Mouse (Mus musculus): ENCODE results near the gene Fam3a. TPM values are rescaled to one million over a fixed set of nuclear protein-coding genes. Genes with fewer than 3 reads are reported as not detected.
"Not testable (repeated sequence)": the region's sequence is repeated elsewhere in the genome, so short reads cannot be mapped to it uniquely, and the experiment has no call there.

Gene Fam3a
- polyA plus RNA-seq, 1 experiment from 2014 or later, result 37.5 TPM

- H3K9ac ChIP-seq, result no peak overlapping the region
- no peak for ATAC-seq (ENCODE audit: low FRiP score, low read depth)
- no peak overlapping the region for H3K4me3 ChIP-seq
These were observed 4.9 kb downstream of the Fam3a start for GRCm38 (mm10) chrX:74388153-74388552.

DNA sequence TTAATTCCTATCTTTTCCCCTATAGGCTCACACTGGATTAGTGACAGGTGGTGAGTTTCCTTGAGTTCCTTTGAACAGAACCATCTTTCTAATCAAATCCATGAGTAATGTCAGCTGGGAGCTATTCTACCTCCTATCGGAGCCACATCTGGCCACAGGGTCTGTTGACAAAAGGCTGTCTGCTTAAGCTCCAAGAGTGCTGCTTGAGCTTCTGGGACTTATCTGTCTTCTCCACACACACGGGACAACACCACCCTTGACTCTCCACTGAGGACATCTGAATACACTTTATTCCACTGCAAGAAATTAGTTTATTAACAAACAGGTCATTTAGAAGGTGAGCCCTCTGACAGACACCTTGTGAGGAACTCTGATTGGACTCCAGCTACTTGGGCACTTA lies 8.6 kb downstream of the Fam3a start:
- no peak overlapping the region for H3K4me2 ChIP-seq
- no peaks in the 10 kb centered on the region for H3K4me1 ChIP-seq (replicated peaks)
- no peaks in the 10 kb centered on the region for H3K36me3 ChIP-seq
- H3K27me3 ChIP-seq, result no peaks in the 10 kb centered on the region
- no peak overlapping the region for H3K4me3 ChIP-seq
- H3K9ac ChIP-seq, result no peak overlapping the region
- H3K27ac ChIP-seq (replicated peaks), result no peak overlapping the region
- WGBS, result 80% methylated on average over 2 of the region's 2 CpGs
- no peak for ATAC-seq (ENCODE audit: low FRiP score, low read depth)
- H3K9me3 ChIP-seq, result no peaks in the 10 kb centered on the region

More at GRCm38 (mm10) chrX:74388153-74388552, 4.9 kb downstream of the Fam3a start:
- Histone ChIP-seq H3K27ac (replicated peaks) (no peak overlapping the region), H3K36me3 (no peaks in the 10 kb centered on the region), H3K4me1 (replicated peaks) (peaks cover 10% of the 10 kb centered on the region), H3K9me3 (no peaks in the 10 kb centered on the region), H3K4me2 (no peak overlapping the region), H3K27me3 (no peaks in the 10 kb centered on the region)

DNA sequence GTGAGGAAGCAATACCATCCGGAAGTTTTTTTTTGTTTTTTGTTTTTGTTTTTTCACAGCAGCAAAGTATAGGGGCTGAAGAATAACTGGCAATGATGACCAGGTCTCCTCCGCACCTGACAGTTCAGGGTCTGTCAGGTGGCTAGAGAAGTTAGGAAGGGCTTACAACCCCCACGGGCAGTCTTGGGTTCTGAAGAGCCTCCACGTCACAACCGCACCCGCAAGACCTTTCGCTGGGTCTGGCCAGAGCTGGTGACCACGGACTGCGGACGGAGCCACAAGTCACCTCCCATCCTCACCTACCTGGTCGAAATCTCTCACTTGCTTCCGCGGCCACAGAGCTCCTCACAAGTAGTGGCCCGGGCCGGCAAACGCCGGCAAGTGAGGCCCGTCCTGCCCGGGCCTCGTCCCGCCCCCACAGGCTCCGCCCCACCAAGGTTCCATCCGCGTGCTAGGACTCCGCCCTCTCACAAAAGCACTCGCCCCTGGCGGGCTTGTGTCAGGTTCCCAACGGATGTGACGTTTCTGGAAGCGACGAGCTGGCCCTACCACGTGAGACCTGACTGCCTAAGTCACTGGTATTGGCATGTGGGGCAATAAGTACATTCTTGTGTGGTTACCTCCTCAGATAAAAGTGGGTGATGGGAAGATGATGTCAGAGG lies 20.1 kb downstream of the Fam3a start, which contains the start of the genes Ubl4a and Slc10a3:
Gene Ubl4a, minus strand, starts transcription at position 331 of the 662 bp plus-strand sequence.
Gene Slc10a3, minus strand, starts transcription at position 462 of the 662 bp plus-strand sequence.
- no peaks in the 10 kb centered on the region for H3K27me3 ChIP-seq
- 0 out of 2 replicates have a peak, but pooled peaks cover 13% of the 10 kb centered on the region for H3K4me1 ChIP-seq (replicated peaks)
- ATAC-seq (ENCODE audit: low FRiP score, low read depth), result peak; percentile 91
- peak within 1 kb of the TSS; percentile 40 for H3K9ac ChIP-seq
- 0 out of 2 replicates have a peak, but pooled peaks cover 2% of the 10 kb centered on the region for H3K36me3 ChIP-seq
- WGBS, result 17% methylated on average over 32 of the region's 32 CpGs
- no peaks in the 10 kb centered on the region for H3K9me3 ChIP-seq
- peak within 1 kb of the TSS; percentile 68 for H3K4me2 ChIP-seq
- peak within 1 kb of the TSS; percentile 50 for H3K4me3 ChIP-seq
- peak within 1 kb of the TSS; percentile 31; the same call in 1 of the 2 replicates for H3K27ac ChIP-seq (replicated peaks)

GRCm38 (mm10) chrX:74368209-74368909 lies 24.7 kb downstream of the Fam3a start:
- Histone ChIP-seq H3K27ac (replicated peaks) (peak overlapping the region; percentile 86), H3K27me3 (no peaks in the 10 kb centered on the region)
- ATAC-seq (ENCODE audit: low FRiP score, low read depth), result peak; percentile 75

GRCm38 (mm10) chrX:74367512-74367911 lies 25.6 kb downstream of the Fam3a start:
- Histone ChIP-seq H3K9me3 (no peaks in the 10 kb centered on the region), H3K27me3 (no peaks in the 10 kb centered on the region), H3K9ac (peak overlapping the region; percentile 74), H3K4me3 (peak overlapping the region; percentile 56), H3K4me2 (peak overlapping the region; percentile 63), H3K36me3 (0 out of 2 replicates have a peak, but pooled peaks cover 2% of the 10 kb centered on the region), H3K27ac (replicated peaks) (peak overlapping the region; percentile 86), H3K4me1 (replicated peaks) (peaks cover 18% of the 10 kb centered on the region)
- no peak for ATAC-seq (ENCODE audit: low FRiP score, low read depth)
- 65% methylated on average over 10 of the region's 10 CpGs for WGBS

More at GRCm38 (mm10) chrX:74368209-74368909, 24.7 kb downstream of the Fam3a start:
- Histone ChIP-seq H3K9me3 (no peaks in the 10 kb centered on the region), H3K36me3 (0 out of 2 replicates have a peak, but pooled peaks cover 2% of the 10 kb centered on the region), H3K4me3 (peak overlapping the region; percentile 56), H3K4me1 (replicated peaks) (peaks cover 22% of the 10 kb centered on the region), H3K9ac (peak overlapping the region; percentile 74), H3K4me2 (peak overlapping the region; percentile 63)
- 14% methylated on average over 46 of the region's 49 CpGs for WGBS

DNA sequence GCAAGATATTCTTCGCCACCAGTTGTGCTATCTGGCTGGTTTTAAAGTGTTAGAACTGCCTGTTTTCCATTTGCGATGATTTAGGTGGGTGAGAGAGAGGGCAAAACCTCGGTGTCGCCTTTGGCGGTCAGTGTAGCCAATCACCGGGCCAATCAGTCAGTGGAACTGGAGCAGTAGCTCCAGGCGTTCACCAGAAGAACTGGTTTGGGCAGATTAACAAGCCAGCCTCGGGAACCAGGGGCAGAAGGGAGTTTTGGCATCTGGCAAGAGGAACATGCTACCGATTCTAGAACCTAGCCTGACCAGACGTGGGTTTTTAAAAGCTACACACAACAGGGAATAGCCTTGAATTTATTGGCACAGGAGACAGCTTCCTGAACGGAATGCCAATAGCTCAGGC lies 33.9 kb downstream of the Fam3a start:
- no peaks in the 10 kb centered on the region for H3K27me3 ChIP-seq
- H3K4me2 ChIP-seq, result no peak overlapping the region
- no peak overlapping the region for H3K9ac ChIP-seq
- ATAC-seq (ENCODE audit: low FRiP score, low read depth), result no peak
- H3K27ac ChIP-seq (replicated peaks), result no peak overlapping the region
- H3K9me3 ChIP-seq, result no peaks in the 10 kb centered on the region
- H3K4me1 ChIP-seq (replicated peaks), result no peaks in the 10 kb centered on the region
- 54% methylated on average over 11 of the region's 11 CpGs for WGBS
- H3K4me3 ChIP-seq, result no peak overlapping the region
- H3K36me3 ChIP-seq, result no peaks in the 10 kb centered on the region

DNA sequence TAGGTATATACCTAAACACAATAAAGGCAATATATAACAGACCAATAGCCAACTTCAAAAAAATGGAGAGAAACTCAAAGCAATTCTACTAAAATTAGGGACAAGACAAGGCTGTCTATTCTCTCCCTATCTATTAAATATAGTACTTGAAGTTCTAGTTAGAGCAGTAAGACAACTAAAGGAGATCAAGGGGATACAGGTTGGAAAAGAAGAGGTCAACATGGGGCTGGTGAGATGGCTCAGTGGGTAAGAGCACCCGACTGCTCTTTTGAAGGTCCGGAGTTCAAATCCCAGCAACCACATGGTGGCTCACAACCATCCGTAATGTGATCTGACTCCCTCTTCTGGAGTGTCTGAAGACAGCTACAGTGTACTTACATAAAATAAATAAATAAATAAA lies 36.0 kb downstream of the Fam3a start:
- H3K36me3 ChIP-seq; ATAC-seq (ENCODE audit: low FRiP score, low read depth); H3K27me3 ChIP-seq: not testable (repeated sequence)

GRCm38 (mm10) chrX:74353467-74353770 lies 39.7 kb downstream of the Fam3a start, which contains the start of gene Lage3:
Gene Lage3 (minus strand): TSS chrX:74353618.
- H3K27me3 ChIP-seq, result no peaks in the 10 kb centered on the region
- H3K4me3 ChIP-seq, result peak within 1 kb of the TSS; percentile 35
- H3K9me3 ChIP-seq, result no peaks in the 10 kb centered on the region
- H3K4me1 ChIP-seq (replicated peaks), result 0 out of 2 replicates have a peak, but pooled peaks cover 6% of the 10 kb centered on the region
- peak within 1 kb of the TSS; percentile 48 for H3K9ac ChIP-seq
- H3K36me3 ChIP-seq, result no peaks in the 10 kb centered on the region
- peak within 1 kb of the TSS; percentile 55 for H3K4me2 ChIP-seq
- peak within 1 kb of the TSS; percentile 74 for H3K27ac ChIP-seq (replicated peaks)
- peak; percentile 91 for ATAC-seq (ENCODE audit: low FRiP score, low read depth)
- 24% methylated on average over 11 of the region's 22 CpGs for WGBS

More for the DNA sequence above, 36.0 kb downstream of the Fam3a start:
- H3K27ac ChIP-seq (replicated peaks); H3K9me3 ChIP-seq; H3K4me2 ChIP-seq; H3K4me3 ChIP-seq; H3K9ac ChIP-seq; H3K4me1 ChIP-seq (replicated peaks): not testable (repeated sequence)
- WGBS, result 80% methylated on average over 3 of the region's 3 CpGs

DNA sequence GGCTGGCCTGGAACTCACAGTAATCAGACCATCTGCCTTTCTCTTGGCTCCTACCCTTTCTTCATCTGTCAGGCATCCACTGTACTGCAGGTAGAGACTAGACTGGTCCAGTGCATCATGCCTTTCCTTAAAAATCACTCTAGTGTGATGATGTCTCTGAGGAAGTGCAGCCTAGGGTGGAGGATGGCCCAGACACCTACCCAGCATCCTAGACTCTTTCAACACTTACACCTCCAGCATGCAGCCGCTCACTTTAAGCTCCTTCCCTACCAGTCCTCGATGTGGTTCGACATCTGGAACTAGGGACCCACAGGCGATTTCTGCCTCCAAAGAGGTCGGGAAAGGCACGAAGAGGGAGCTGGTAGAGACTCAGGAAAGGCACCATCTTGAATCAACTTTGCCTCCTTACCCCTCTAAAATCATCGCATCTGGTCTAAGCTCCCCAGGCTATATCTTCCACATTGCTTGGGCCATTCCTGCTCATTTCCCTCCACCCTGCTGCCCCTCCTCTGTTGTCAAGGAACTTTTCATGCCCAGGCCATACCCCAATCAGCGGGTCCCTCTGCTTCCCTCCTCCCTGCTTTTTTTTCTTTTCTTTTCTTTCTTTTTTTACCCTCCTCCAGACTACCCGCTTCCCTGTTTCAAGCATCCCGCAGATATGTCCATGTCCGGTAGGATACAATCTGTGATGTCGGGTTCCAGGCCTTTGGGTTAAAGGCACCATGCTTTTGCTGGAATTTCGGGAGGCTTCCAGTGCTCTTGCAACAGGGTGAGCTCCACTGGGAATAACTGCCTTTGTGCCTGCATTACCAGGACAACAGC lies 40.2 kb downstream of the Fam3a start:
- no peaks in the 10 kb centered on the region for H3K9me3 ChIP-seq
- H3K4me2 ChIP-seq, result peak overlapping the region; percentile 55
- H3K9ac ChIP-seq, result peak overlapping the region; percentile 48
- peak overlapping the region; percentile 35 for H3K4me3 ChIP-seq
- H3K36me3 ChIP-seq, result no peaks in the 10 kb centered on the region
- peak overlapping the region; percentile 74 for H3K27ac ChIP-seq (replicated peaks)
- H3K27me3 ChIP-seq, result no peaks in the 10 kb centered on the region
- peak; percentile 78 for ATAC-seq (ENCODE audit: low FRiP score, low read depth)
- 25% methylated on average over 13 of the region's 13 CpGs for WGBS
- 0 out of 2 replicates have a peak, but pooled peaks cover 6% of the 10 kb centered on the region for H3K4me1 ChIP-seq (replicated peaks)
